Mouse (Mus musculus): Measurements from ENCODE around the gene Lman1l. TPM values are rescaled to one million over a fixed set of nuclear protein-coding genes. Genes with fewer than 3 reads are reported as not detected.

The Lman1l gene
- polyA plus RNA-seq, 1 experiment from 2014 or later = not detected

DNA sequence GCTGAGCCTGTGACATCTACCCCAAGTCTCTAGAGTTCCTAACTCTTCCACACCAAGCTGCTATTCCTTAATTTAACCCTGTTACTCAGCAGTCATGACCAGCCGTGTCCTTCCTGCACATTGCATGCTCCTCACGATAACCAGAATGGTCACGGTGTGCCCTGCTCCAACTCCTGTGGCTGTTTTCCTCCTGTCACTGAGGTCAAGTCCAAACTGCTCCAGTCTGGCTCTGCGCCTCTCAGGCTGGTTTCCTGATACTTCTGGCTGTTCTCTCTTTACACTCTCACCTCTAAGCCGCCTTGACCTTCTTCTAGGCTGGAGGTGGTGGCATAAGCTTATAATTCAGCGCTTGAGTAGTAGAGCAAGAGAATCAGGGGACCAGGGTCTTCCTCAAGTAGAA, 52.1 kb downstream of the Lman1l start:
- Histone ChIP-seq H3K36me3 (ENCODE audit: control insufficient read depth, insufficient read depth, low read length) (peaks cover 34% of the 10 kb centered on the region), H3K4me2 (ENCODE audit: low read length) (no peak overlapping the region), H3K4me1 (ENCODE audit: control insufficient read depth, insufficient read depth, low read length) (no peaks in the 10 kb centered on the region), H3K9me3 (ENCODE audit: control insufficient read depth, low read length) (no peaks in the 10 kb centered on the region), H3K27me3 (ENCODE audit: control insufficient read depth, insufficient read depth, low read length) (no peaks in the 10 kb centered on the region), H3K27ac (replicated peaks; ENCODE audit: low read depth, low read length) (no peak overlapping the region), H3K9ac (replicated peaks; ENCODE audit: low read length) (no peak overlapping the region), H3K4me3 (replicated peaks; ENCODE audit: low read depth, low read length) (no peak overlapping the region)
- WGBS = 95% methylated on average over 6 of the region's 6 CpGs
- ATAC-seq (ENCODE audit: low FRiP score, low TSS enrichment) = no peak
- no peak for DNase-seq

DNA sequence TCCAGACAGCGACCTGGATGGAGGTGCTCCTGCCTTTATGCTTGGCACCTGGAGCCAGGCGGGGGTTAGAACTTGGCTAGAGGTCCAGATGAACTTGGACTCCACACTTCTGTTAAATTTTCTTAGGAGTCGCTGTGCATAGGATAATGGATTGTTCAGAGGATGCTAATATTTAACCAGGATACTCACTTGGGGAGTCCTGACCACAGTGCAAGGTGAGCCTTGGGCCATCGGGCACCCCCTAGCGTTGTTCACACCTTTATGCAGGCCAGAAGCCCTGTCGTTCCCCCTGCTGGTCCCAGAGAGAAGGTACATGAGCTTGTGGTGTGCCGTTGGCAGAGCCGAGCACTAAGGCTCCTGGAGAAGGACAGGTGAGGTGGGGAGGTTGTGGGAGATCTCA, 53.7 kb downstream of the Lman1l start:
- Histone ChIP-seq H3K9me3 (ENCODE audit: control insufficient read depth, low read length) (no peaks in the 10 kb centered on the region), H3K4me1 (ENCODE audit: control insufficient read depth, insufficient read depth, low read length) (peaks cover 6% of the 10 kb centered on the region), H3K27me3 (ENCODE audit: control insufficient read depth, insufficient read depth, low read length) (no peaks in the 10 kb centered on the region), H3K4me2 (ENCODE audit: low read length) (no peak overlapping the region), H3K27ac (replicated peaks; ENCODE audit: low read depth, low read length) (no peak overlapping the region), H3K4me3 (replicated peaks; ENCODE audit: low read depth, low read length) (no peak overlapping the region), H3K36me3 (ENCODE audit: control insufficient read depth, insufficient read depth, low read length) (peaks cover 34% of the 10 kb centered on the region), H3K9ac (replicated peaks; ENCODE audit: low read length) (no peak overlapping the region)
- ATAC-seq (ENCODE audit: low FRiP score, low TSS enrichment) = no peak
- WGBS = 72% methylated on average over 8 of the region's 8 CpGs
- no peak for DNase-seq

DNA sequence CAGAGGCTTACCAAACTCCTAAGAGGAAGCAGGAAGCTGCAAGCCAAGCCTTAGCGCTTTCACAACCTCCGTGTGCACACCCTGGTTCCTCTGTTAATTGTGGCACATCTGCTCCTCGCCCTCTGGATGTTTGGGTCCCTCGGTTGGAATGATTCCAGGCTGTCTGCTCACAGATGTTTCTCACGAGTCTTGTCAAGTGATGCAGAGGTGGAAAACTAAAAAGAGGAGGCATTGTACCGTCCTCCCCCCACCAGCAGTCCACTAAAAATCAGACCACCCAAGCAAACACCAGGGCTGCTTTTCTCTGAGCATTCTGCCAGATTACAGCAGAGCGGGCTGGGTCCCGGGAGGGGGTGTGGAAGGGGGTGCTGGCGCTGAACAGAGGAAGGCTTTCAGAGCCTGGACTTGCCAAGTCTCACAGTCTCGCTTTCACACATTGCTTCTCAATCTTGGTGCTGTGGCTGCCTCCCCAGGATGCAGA, 54.8 kb downstream of the Lman1l start:
- no peak for ATAC-seq (ENCODE audit: low FRiP score, low TSS enrichment)
- WGBS = 57% methylated on average over 10 of the region's 10 CpGs

DNA sequence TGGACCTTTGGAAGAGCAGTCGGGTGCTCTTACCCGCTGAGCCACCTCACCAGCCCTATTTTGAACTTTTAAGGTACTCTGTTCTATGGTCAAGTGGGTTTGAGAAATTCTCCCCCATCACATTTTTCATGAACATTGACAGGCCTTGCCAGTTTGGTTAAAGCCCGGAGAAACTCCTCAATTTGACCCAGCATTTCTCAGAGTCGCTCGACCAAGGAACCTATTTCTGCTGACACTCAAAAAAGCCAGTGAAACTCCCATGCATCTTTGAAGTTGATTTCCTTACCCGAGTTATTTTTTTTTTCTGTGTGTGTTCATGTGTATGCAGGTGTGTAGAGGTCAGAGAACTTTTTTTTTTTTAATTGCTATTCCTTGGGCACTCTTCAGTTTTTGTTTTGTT, 56.0 kb downstream of the Lman1l start:
- H3K36me3 ChIP-seq (ENCODE audit: control insufficient read depth, insufficient read depth, low read length) = peaks cover 19% of the 10 kb centered on the region
- H3K9me3 ChIP-seq (ENCODE audit: control insufficient read depth, low read length) = no peaks in the 10 kb centered on the region
- ATAC-seq (ENCODE audit: low FRiP score, low TSS enrichment) (no peak), DNase-seq (no peak)
- no peaks in the 10 kb centered on the region for H3K27me3 ChIP-seq (ENCODE audit: control insufficient read depth, insufficient read depth, low read length)
- H3K4me1 ChIP-seq (ENCODE audit: control insufficient read depth, insufficient read depth, low read length) = peaks cover 15% of the 10 kb centered on the region
- no peak overlapping the region for H3K4me2 ChIP-seq (ENCODE audit: low read length)
- H3K9ac ChIP-seq (replicated peaks; ENCODE audit: low read length) = no peak overlapping the region
- no peak overlapping the region for H3K4me3 ChIP-seq (replicated peaks; ENCODE audit: low read depth, low read length)
- WGBS = 88% methylated on average over 6 of the region's 6 CpGs
- no peak overlapping the region for H3K27ac ChIP-seq (replicated peaks; ENCODE audit: low read depth, low read length)

More for the DNA sequence above, 54.8 kb downstream of the Lman1l start:
- H3K27me3 ChIP-seq (ENCODE audit: control insufficient read depth, insufficient read depth, low read length) = no peaks in the 10 kb centered on the region
- H3K9ac ChIP-seq (replicated peaks; ENCODE audit: low read length) = no peak overlapping the region; the same call in 1 of the 2 replicates
- peaks cover 12% of the 10 kb centered on the region for H3K4me1 ChIP-seq (ENCODE audit: control insufficient read depth, insufficient read depth, low read length)
- no peaks in the 10 kb centered on the region for H3K9me3 ChIP-seq (ENCODE audit: control insufficient read depth, low read length)
- H3K27ac ChIP-seq (replicated peaks; ENCODE audit: low read depth, low read length) = peak overlapping the region; percentile 26; the same call in 1 of the 2 replicates
- H3K4me3 ChIP-seq (replicated peaks; ENCODE audit: low read depth, low read length) = no peak overlapping the region
- H3K36me3 ChIP-seq (ENCODE audit: control insufficient read depth, insufficient read depth, low read length) = peaks cover 29% of the 10 kb centered on the region
- H3K4me2 ChIP-seq (ENCODE audit: low read length) = no peak overlapping the region
- DNase-seq = peak; percentile 33

DNA sequence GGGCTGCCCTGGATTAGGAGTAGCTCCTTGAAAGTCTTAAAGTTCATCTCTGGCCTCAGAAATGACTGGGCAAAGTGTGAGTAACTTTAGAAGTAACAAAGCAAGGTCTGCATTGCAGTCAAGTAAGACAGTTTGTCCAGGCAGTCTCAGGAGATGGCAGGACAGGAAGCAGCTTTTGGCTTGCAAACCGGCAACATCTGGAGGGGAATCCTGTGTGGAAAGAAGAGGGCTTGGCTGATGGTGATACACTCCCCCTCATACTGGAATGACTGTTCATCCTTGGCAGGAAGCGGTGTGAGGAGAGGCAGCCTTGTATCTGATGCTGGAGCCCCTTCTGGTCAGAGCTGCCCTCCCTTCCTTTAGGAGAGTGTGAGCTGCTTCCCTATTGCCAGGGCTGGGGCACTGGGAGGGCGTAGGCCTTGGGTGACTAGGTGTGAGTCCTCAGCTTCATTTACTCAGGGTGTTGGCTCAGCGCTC, 57.6 kb downstream of the Lman1l start:
- H3K9ac ChIP-seq (replicated peaks; ENCODE audit: low read length) = 0 out of 2 replicates have a peak overlapping the region, but pooled peaks have one; percentile 16

DNA sequence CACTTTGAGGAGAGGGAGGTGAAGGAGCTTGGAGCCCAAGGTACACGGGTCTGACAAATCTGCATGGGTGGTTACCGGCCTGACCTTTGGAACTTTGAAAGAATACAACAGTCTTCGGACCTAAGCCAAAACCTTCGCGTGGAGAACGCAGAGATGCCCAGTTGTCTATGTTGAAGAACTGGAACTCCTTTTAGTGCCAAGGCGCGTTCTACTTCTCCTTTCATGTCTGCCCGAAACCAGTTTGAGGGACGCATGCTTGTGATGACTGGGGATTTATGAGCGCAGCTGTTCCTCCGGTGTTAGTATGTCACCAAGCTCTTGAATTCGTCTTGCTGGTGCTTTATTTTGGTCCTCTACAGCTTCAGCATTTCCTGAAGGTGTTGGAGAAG, 58.9 kb downstream of the Lman1l start:
- H3K27ac ChIP-seq (replicated peaks; ENCODE audit: low read depth, low read length) = no peak overlapping the region
- H3K9me3 ChIP-seq (ENCODE audit: control insufficient read depth, low read length) = no peaks in the 10 kb centered on the region

More for the DNA sequence above, 57.6 kb downstream of the Lman1l start:
- DNase-seq = no peak
- Histone ChIP-seq H3K27ac (replicated peaks; ENCODE audit: low read depth, low read length) (no peak overlapping the region), H3K36me3 (ENCODE audit: control insufficient read depth, insufficient read depth, low read length) (peaks cover 3% of the 10 kb centered on the region), H3K27me3 (ENCODE audit: control insufficient read depth, insufficient read depth, low read length) (no peaks in the 10 kb centered on the region), H3K4me2 (ENCODE audit: low read length) (no peak overlapping the region), H3K4me1 (ENCODE audit: control insufficient read depth, insufficient read depth, low read length) (peaks cover 15% of the 10 kb centered on the region), H3K9me3 (ENCODE audit: control insufficient read depth, low read length) (no peaks in the 10 kb centered on the region), H3K4me3 (replicated peaks; ENCODE audit: low read depth, low read length) (no peak overlapping the region)
- 90% methylated on average over 4 of the region's 4 CpGs for WGBS
- no peak for ATAC-seq (ENCODE audit: low FRiP score, low TSS enrichment)

DNA sequence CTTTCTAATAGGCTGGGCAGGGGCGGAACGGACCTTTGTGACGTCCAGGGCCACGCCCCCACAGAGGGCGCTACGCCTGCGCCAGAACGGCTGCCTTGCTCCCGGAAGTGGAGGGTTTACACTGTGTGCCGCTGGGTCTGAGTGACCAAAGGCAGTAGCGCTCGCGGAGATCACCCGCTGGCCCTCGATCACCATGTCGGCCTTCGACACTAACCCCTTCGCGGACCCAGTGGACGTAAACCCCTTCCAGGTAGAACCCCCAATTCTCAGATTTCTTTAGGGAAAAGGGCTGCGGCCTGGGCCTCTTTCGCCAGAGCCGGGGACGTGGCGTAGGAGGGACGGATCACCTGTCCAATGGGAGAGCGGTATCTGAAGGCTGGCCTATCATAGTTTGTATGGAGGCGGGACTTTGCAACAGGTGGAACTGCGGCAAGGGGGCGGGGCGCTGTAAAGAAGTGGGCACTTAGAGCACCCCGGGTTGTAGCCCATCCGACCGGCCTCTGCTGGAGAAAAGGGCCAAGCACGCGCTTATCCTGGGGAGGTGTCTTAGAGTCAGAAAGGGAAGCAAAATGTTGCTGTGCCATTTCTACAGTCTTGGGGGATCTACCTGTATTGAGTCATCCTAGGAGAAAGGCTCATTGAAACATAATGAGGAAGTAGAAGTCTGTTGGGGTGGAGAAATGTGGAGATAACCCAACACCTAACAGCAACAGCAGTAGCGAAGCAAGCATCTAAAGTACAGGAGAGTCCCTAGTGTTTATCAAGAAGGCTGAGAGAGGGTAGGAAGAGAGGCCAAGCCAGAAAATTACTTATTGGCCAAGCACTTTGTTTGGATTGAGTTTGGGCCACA, 59.5 kb downstream of the Lman1l start, which contains the start of gene Scamp2:
Gene Scamp2, plus strand, starts transcription at position 83 of the 850 bp plus-strand sequence.
- no peaks in the 10 kb centered on the region for H3K9me3 ChIP-seq (ENCODE audit: control insufficient read depth, low read length)
- DNase-seq = peak; percentile 97
- no peaks in the 10 kb centered on the region for H3K27me3 ChIP-seq (ENCODE audit: control insufficient read depth, insufficient read depth, low read length)
- peak within 1 kb of the TSS; percentile 57 for H3K9ac ChIP-seq (replicated peaks; ENCODE audit: low read length)
- H3K4me1 ChIP-seq (ENCODE audit: control insufficient read depth, insufficient read depth, low read length) = peaks cover 15% of the 10 kb centered on the region
- H3K4me3 ChIP-seq (replicated peaks; ENCODE audit: low read depth, low read length) = peak within 1 kb of the TSS; percentile 52
- H3K36me3 ChIP-seq (ENCODE audit: control insufficient read depth, insufficient read depth, low read length) = no peaks in the 10 kb centered on the region
- peak within 1 kb of the TSS; percentile 84 for H3K27ac ChIP-seq (replicated peaks; ENCODE audit: low read depth, low read length)
- 2% methylated on average over 37 of the region's 37 CpGs for WGBS
- ATAC-seq (ENCODE audit: low FRiP score, low TSS enrichment) = peak; percentile 99
- H3K4me2 ChIP-seq (ENCODE audit: low read length) = peak within 1 kb of the TSS; percentile 75

More for the DNA sequence above, 58.9 kb downstream of the Lman1l start:
- ATAC-seq (ENCODE audit: low FRiP score, low TSS enrichment) (no peak), DNase-seq (no peak)
- H3K36me3 ChIP-seq (ENCODE audit: control insufficient read depth, insufficient read depth, low read length) = no peaks in the 10 kb centered on the region
- H3K9ac ChIP-seq (replicated peaks; ENCODE audit: low read length) = peak overlapping the region; percentile 57; the same call in 1 of the 2 replicates
- no peaks in the 10 kb centered on the region for H3K27me3 ChIP-seq (ENCODE audit: control insufficient read depth, insufficient read depth, low read length)
- WGBS = 84% methylated on average over 13 of the region's 13 CpGs
- H3K4me3 ChIP-seq (replicated peaks; ENCODE audit: low read depth, low read length) = peak overlapping the region; percentile 52
- H3K4me2 ChIP-seq (ENCODE audit: low read length) = peak overlapping the region; percentile 75
- peaks cover 15% of the 10 kb centered on the region for H3K4me1 ChIP-seq (ENCODE audit: control insufficient read depth, insufficient read depth, low read length)

DNA sequence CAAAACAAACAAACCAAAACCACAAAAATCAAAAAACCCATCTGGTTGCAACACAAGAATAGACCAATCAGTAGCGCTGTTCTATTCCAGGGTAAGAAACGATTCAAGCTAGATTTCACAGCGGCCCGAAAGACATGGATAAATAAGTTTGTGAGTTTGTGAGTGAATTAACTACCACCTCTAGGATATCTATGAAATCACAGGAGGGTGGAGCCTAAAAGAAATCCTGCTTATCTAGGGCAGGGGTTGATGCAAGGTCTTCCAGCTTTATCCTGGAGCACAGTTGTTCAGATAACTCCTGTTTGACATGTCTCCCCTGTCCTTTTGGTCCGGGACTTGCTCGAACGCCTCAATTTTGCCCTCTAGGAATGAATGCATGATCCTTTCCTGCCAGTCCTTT, 60.3 kb downstream of the Lman1l start:
- H3K9me3 ChIP-seq (ENCODE audit: control insufficient read depth, low read length) = no peaks in the 10 kb centered on the region
- H3K4me1 ChIP-seq (ENCODE audit: control insufficient read depth, insufficient read depth, low read length) = peaks cover 15% of the 10 kb centered on the region
- ATAC-seq (ENCODE audit: low FRiP score, low TSS enrichment) = peak; percentile 12; the same call in 1 of the 2 replicates
- H3K9ac ChIP-seq (replicated peaks; ENCODE audit: low read length) = peak overlapping the region; percentile 57
- no peaks in the 10 kb centered on the region for H3K36me3 ChIP-seq (ENCODE audit: control insufficient read depth, insufficient read depth, low read length)
- peak overlapping the region; percentile 52 for H3K4me3 ChIP-seq (replicated peaks; ENCODE audit: low read depth, low read length)
- peak overlapping the region; percentile 75 for H3K4me2 ChIP-seq (ENCODE audit: low read length)
- H3K27ac ChIP-seq (replicated peaks; ENCODE audit: low read depth, low read length) = peak overlapping the region; percentile 84
- peak; percentile 45 for DNase-seq
- H3K27me3 ChIP-seq (ENCODE audit: control insufficient read depth, insufficient read depth, low read length) = no peaks in the 10 kb centered on the region
- WGBS = 27% methylated on average over 7 of the region's 7 CpGs

Measured in midbrain, embryonic 14.5 days (tissue).